Mouse (Mus musculus): ENCODE data around the gene Sptbn1.
"Not testable (repeated sequence)": the region's sequence is repeated elsewhere in the genome, so short reads cannot be mapped to it uniquely, and the experiment has no call there.

The Sptbn1 gene

GRCm38 (mm10) chr11:30255211-30255610 lies 12.8 kb downstream of the Sptbn1 start:
- not testable (repeated sequence) for DNase-seq

GRCm38 (mm10) chr11:30251294-30251904 lies 16.6 kb downstream of the Sptbn1 start:
- no peak for DNase-seq

GRCm38 (mm10) chr11:30249452-30250016 lies 18.4 kb downstream of the Sptbn1 start:
- no peak for DNase-seq

- no peak for DNase-seq
These were observed 20.9 kb downstream of the Sptbn1 start for GRCm38 (mm10) chr11:30247106-30247505.

- DNase-seq = no peak
These were observed 21.8 kb downstream of the Sptbn1 start for GRCm38 (mm10) chr11:30246161-30246560.

- no peak for DNase-seq
These were observed 23.8 kb downstream of the Sptbn1 start for GRCm38 (mm10) chr11:30244172-30244571.

GRCm38 (mm10) chr11:30243591-30243990 lies 24.4 kb downstream of the Sptbn1 start:
- DNase-seq = peak; percentile 47

- DNase-seq = no peak
These were observed 27.1 kb downstream of the Sptbn1 start for GRCm38 (mm10) chr11:30240861-30241260.

GRCm38 (mm10) chr11:30237960-30238359 lies 30.0 kb downstream of the Sptbn1 start:
- peak; percentile 30 for DNase-seq

- DNase-seq = no peak
These were observed 31.2 kb downstream of the Sptbn1 start for GRCm38 (mm10) chr11:30236681-30237242.

GRCm38 (mm10) chr11:30235666-30236065 lies 32.3 kb downstream of the Sptbn1 start:
- no peak for DNase-seq

- DNase-seq = no peak
These were observed 32.8 kb downstream of the Sptbn1 start for GRCm38 (mm10) chr11:30235218-30235617.

- no peak for DNase-seq
These were observed 34.0 kb downstream of the Sptbn1 start for GRCm38 (mm10) chr11:30233946-30234345.

GRCm38 (mm10) chr11:30232082-30232481 lies 35.9 kb downstream of the Sptbn1 start:
- peak; percentile 56 for DNase-seq

- no peak for DNase-seq
These were observed 36.6 kb downstream of the Sptbn1 start for GRCm38 (mm10) chr11:30231336-30231735.

- DNase-seq = peak; percentile 86
These were observed 37.6 kb downstream of the Sptbn1 start for GRCm38 (mm10) chr11:30230330-30230771.

- DNase-seq = no peak
These were observed 41.2 kb downstream of the Sptbn1 start for GRCm38 (mm10) chr11:30226756-30227155.

GRCm38 (mm10) chr11:30224599-30224998 lies 43.4 kb downstream of the Sptbn1 start:
- DNase-seq = no peak

- no peak for DNase-seq
These were observed 45.3 kb downstream of the Sptbn1 start for GRCm38 (mm10) chr11:30222636-30223035.

GRCm38 (mm10) chr11:30221043-30221442 lies 46.9 kb downstream of the Sptbn1 start:
- no peak for DNase-seq

GRCm38 (mm10) chr11:30218386-30218785 lies 49.6 kb downstream of the Sptbn1 start:
- DNase-seq = no peak

GRCm38 (mm10) chr11:30217496-30217895 lies 50.5 kb downstream of the Sptbn1 start:
- no peak for DNase-seq

- peak; percentile 51 for DNase-seq
These were observed 56.1 kb downstream of the Sptbn1 start for GRCm38 (mm10) chr11:30211663-30212416.

- DNase-seq = no peak
These were observed 56.8 kb downstream of the Sptbn1 start for GRCm38 (mm10) chr11:30211141-30211540.
